Mouse (Mus musculus): ENCODE results near the gene Best3. TPM values are rescaled to one million over a fixed set of nuclear protein-coding genes. Genes with fewer than 3 reads are reported as not detected.

Best3 gene
- polyA plus RNA-seq, 1 experiment from 2014 or later: 0.08 TPM

Other genes with a start within 250 kb of the Best3 start
- 0.05 and 0.19 TPM in 2 replicates for gene Myrfl, start 89.4 kb upstream of the Best3 start, polyA plus RNA-seq (2015; fragmentation: Nextera tagmentation; extraction: Ambion mirVana)
- gene Rab3ip, start 35.5 kb upstream of the Best3 start, polyA plus RNA-seq (2015; fragmentation: Nextera tagmentation; extraction: Ambion mirVana): 46.1 and 49.7 TPM in 2 replicates
- not detected in 2 replicates for gene Gm10271, start 13.7 kb upstream of the Best3 start, polyA plus RNA-seq (2015; fragmentation: Nextera tagmentation; extraction: Ambion mirVana)
- gene Lrrc10, start 59.0 kb downstream of the Best3 start, polyA plus RNA-seq (2015; fragmentation: Nextera tagmentation; extraction: Ambion mirVana): not detected in 2 replicates
- gene Cct2, start 77.5 kb downstream of the Best3 start, polyA plus RNA-seq (2015; fragmentation: Nextera tagmentation; extraction: Ambion mirVana): 276 and 284 TPM in 2 replicates
- 18.6 and 20.5 TPM in 2 replicates for gene Frs2, start 162.2 kb downstream of the Best3 start, polyA plus RNA-seq (2015; fragmentation: Nextera tagmentation; extraction: Ambion mirVana)
- 126 and 127 TPM in 2 replicates for gene Yeats4, start 238.2 kb downstream of the Best3 start, polyA plus RNA-seq (2015; fragmentation: Nextera tagmentation; extraction: Ambion mirVana)